Mouse (Mus musculus) cortical plate, adult 2 months (tissue): ENCODE results near the gene Syde2. TPM values are rescaled to one million over a fixed set of nuclear protein-coding genes. Genes with fewer than 3 reads are reported as not detected.
A peak's percentile ranks its signal among the peaks of the same experiment; 100 is the strongest.
"Not testable (repeated sequence)": the region's sequence is repeated elsewhere in the genome, so short reads cannot be mapped to it uniquely, and the experiment has no call there.

ENCODE experiments used
- H3K27ac ChIP-seq: fragments of 200-500 bp; 2 replicates; pipeline ENCODE4 v1.5.1; 2012; ENCODE audit warnings: low read length, control low read depth, inconsistent platforms; ENCODE audit not compliant: insufficient read depth
- H3K4me1 ChIP-seq: fragments of 200-500 bp; 2 replicates; pipeline ENCODE4 v1.6.1; 2011; ENCODE audit warnings: low read length; ENCODE audit not compliant: control insufficient read depth, insufficient read depth
- H3K4me3 ChIP-seq: fragments of 200-500 bp; 2 replicates; pipeline ENCODE4 v1.5.1; 2011; ENCODE audit warnings: mild to moderate bottlenecking, low read length, control low read depth; ENCODE audit not compliant: insufficient read depth
- CTCF ChIP-seq: fragments of 200-500 bp; IDR thresholded peaks from 2 replicates; pipeline ENCODE4 v1.5.1; 2011; ENCODE audit warnings: mild to moderate bottlenecking, control low read depth, low read length; ENCODE audit not compliant: insufficient read depth; ENCODE audit errors: extremely low read depth
- POLR2A ChIP-seq: fragments of 200-500 bp; IDR thresholded peaks from 2 replicates; pipeline ENCODE4 v1.6.1; 2011; ENCODE audit warnings: mild to moderate bottlenecking, low read length, control low read depth; ENCODE audit not compliant: insufficient read depth; ENCODE audit errors: extremely low read depth
- polyA plus RNA-seq: library from polyadenylated mRNA; depleted of rRNA; stranded (reverse); fragments of >200 nt; gene quantifications from 2 replicates; pipeline ENCODE4 v1.2.3, GENCODE M21; 2012

The Syde2 gene
- polyA plus RNA-seq, 1 experiment: 2.0 TPM

- TF ChIP-seq POLR2A: no peak
- no peak for TF ChIP-seq CTCF
- H3K4me1 ChIP-seq: no peaks in the 10 kb centered on the region; the same call in 1 of the 2 replicates
- no peak overlapping the region for H3K4me3 ChIP-seq
- H3K27ac ChIP-seq: no peak overlapping the region
Observed at GRCm38 (mm10) chr3:145964473-145964872, 23.2 kb upstream of the Syde2 start.

- not testable (repeated sequence) for H3K4me3 ChIP-seq, H3K27ac ChIP-seq, H3K4me1 ChIP-seq
Observed at GRCm38 (mm10) chr3:145965583-145965982, 22.1 kb upstream of the Syde2 start.

- no peaks in the 10 kb centered on the region for H3K4me1 ChIP-seq
- TF ChIP-seq CTCF (no peak), POLR2A (no peak)
- no peak overlapping the region for H3K27ac ChIP-seq
- no peak overlapping the region for H3K4me3 ChIP-seq
Observed at GRCm38 (mm10) chr3:145966806-145967205, 20.9 kb upstream of the Syde2 start.

GRCm38 (mm10) chr3:145969031-145969501 is 18.6 kb upstream of the Syde2 start:
- no peak overlapping the region for H3K27ac ChIP-seq
- TF ChIP-seq POLR2A: no peak
- TF ChIP-seq CTCF: no peak
- H3K4me1 ChIP-seq: no peaks in the 10 kb centered on the region
- H3K4me3 ChIP-seq: no peak overlapping the region

- Histone ChIP-seq H3K27ac (no peak overlapping the region), H3K4me3 (no peak overlapping the region), H3K4me1 (no peaks in the 10 kb centered on the region)
- TF ChIP-seq CTCF: no peak
- no peak for TF ChIP-seq POLR2A
Observed at GRCm38 (mm10) chr3:145971501-145971900, 16.2 kb upstream of the Syde2 start.

- no peaks in the 10 kb centered on the region for H3K4me1 ChIP-seq
- H3K4me3 ChIP-seq: no peak overlapping the region
- no peak overlapping the region for H3K27ac ChIP-seq
- no peak for TF ChIP-seq POLR2A
- TF ChIP-seq CTCF: no peak
Observed at GRCm38 (mm10) chr3:145974986-145975385, 12.7 kb upstream of the Syde2 start.

- TF ChIP-seq POLR2A (no peak), CTCF (no peak)
- Histone ChIP-seq H3K4me1 (no peaks in the 10 kb centered on the region), H3K4me3 (no peak overlapping the region), H3K27ac (no peak overlapping the region)
Observed at GRCm38 (mm10) chr3:145985333-145985925, 2.2 kb upstream of the Syde2 start.

GRCm38 (mm10) chr3:145986317-145987001 is 1.2 kb upstream of the Syde2 start:
- no peaks in the 10 kb centered on the region for H3K4me1 ChIP-seq
- H3K4me3 ChIP-seq: no peak overlapping the region; the same call in 1 of the 2 replicates
- TF ChIP-seq POLR2A: no peak
- TF ChIP-seq CTCF: no peak
- H3K27ac ChIP-seq: no peak overlapping the region

GRCm38 (mm10) chr3:145987970-145988683 is 457 bp downstream of the Syde2 start:
- no peak for TF ChIP-seq POLR2A
- TF ChIP-seq CTCF: no peak

More at GRCm38 (mm10) chr3:145987970-145988683, 457 bp downstream of the Syde2 start:
- Histone ChIP-seq H3K27ac (no peak overlapping the region), H3K4me1 (no peaks in the 10 kb centered on the region), H3K4me3 (peak overlapping the region; percentile 29)
